Mouse (Mus musculus): ENCODE results near the gene Krit1.

GRCm38 (mm10) chr5:3889201-3889600, 86.2 kb downstream of the Krit1 start:
- no peak for TF ChIP-seq CTCF (IDR thresholded peaks at IDR 0.05; ENCODE audit: extremely low read depth, insufficient read depth, low read length)
- TF ChIP-seq POLR2A (IDR thresholded peaks at IDR 0.05; ENCODE audit: extremely low read depth, insufficient read depth, low read length), result no peak
